Mouse (Mus musculus): Measurements from ENCODE around the gene Zic1.

Zic1 gene

DNA sequence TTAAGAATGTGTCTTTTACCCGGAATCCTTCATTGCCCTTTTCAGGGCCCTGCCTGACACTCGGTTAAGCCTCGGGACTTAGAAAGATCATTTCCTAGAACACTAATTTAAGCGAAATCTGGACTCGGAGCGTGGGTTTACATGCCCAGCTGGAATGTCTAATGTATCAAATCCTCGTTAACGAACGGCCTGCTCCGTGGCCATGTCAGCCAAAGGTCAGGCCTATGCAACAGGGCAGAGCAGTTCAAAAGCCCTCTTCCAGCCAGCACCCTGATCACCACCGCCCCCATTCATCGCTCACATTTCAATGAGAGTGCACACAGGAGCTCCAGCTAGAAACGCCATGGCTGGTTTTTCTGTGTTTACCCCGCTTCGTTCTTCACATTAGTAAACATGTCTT lies 12.8 kb downstream of the Zic1 start:
- DNase-seq, result peak; percentile 51 to 74

DNA sequence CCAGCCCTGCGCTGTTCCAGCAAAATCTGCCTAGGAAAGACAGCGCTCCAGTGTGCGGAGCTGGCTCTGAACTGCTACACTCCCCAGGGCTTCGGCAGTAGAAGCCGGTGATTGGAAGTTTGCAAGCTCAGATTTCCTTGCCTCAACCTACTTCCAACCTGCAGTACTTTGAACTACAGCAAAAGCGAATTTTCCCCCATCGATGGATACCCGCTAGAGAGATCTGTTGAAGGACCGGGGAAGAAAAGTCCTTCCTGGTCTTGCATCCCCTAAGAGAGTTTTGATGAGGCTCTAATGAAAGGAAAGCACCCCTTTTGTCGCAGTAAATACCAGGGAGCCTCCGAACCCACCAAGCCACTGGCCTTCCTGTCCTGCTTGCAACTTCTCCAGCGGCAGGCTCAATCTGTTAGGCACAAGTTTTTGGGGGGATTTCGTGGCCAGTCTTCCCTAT lies 13.6 kb downstream of the Zic1 start:
- peak; percentile 55 to 69 for DNase-seq

DNA sequence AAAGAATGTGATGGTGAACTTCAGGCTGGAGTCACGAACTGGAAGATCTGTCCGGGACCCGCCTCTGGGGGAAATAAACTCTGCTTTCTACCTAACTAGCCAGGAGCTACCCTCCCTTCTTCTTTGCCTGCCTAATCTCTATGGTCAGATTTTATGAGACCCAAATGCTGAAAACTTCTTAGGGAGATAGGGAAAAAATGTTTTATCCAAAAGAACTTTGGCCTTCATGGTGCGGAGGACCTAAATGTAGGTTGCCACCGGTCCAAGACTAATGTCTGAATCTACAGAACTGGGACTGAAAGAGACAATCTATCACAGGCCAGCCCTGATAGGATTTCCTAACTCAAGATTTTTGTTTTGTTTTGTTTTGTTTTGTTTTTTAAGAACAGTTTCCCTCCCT lies 14.2 kb downstream of the Zic1 start:
- DNase-seq, result no peak

DNA sequence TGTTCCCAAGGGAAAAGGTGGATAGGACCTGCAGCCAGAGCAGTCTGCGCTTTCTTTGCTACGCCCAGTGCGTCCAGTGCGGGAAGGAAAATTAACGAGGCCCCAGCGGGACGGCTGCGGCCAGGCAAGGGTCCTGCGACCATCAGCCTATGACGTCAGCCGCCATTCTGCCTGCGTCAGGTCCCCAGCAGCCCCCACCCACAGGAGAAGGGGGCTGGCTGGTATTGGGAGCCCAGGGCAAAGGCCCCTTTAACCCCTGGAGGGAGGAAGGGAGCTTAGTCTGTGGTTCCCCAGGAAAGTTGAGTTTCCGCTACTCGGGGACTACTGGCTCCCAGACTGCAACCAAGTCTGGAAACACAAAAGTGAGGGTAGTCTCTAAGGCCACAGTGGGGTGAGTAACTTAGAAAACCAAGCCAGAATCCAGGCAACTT lies 14.7 kb downstream of the Zic1 start:
- DNase-seq, result peak; percentile 62 to 77

DNA sequence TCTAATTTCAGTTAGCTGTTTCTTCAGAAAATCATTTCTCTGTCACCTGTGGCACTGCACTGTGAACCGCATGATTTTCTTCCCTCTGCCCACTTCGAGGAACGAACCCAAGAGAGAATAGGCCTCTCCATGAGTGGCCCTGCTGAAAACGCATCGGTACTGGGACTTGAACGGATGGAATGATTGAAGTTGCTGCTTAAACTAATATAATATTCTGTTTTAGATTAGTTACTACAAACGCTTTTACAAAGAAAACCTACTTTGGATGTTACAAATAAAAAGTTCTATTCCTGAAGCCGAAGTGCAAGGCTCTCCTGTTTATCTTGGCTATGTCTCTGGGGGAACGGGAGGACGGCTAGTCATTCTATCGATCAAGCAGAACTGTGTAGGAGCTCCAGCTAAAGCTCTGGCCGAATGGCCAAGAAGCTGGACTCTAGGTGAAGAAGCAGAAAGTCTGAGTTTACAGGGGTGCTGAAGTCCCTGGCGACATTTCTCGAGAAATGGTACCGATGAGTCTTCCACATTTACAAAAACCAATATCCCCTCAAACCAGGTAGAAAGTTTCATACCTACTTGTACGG lies 15.3 kb downstream of the Zic1 start:
- DNase-seq, result peak; percentile 42 to 66

DNA sequence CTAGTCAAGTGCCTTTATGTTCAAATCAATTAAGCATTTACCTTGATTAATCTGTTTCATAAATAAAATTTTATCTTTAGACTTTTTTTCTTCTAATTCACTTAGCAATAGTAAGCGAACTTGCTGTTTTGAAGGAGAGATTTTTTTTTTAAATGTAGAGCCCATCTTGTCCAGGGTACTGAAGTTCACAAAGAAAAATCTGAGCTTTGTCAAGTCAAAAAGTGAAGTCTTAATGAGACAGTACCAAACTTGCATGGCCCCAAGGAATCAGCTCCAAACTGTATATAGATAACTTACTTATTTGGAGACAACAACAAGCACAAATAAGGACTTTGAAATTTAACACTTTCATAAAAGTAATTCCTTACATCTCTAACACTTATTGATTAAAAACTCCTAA lies 16.9 kb downstream of the Zic1 start:
- DNase-seq, result no peak

DNA sequence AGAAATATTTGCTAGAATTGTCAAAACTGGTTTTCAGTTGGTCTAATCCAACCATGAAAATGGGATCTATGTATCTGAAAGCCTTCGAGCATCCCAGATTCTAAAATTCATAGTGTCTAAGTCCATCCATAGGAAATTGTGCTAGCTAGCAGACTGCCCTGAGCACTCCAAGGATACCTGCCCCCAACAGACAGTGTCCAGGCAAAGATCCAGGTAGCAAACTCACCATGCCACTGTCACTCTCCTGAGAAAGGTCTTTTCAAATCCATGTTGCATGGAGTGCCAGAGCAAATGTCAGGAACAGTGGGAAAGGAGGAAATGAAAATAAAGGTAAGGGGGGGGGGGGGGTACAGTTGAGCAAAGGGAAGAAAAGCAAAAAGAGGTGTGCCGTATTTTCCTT lies 18.0 kb downstream of the Zic1 start:
- DNase-seq, result peak; percentile 73 to 81

All from cerebellum, adult 18-20 months (tissue).